Mouse (Mus musculus): ENCODE measurements around the gene Lmntd1. TPM values are rescaled to one million over a fixed set of nuclear protein-coding genes. Genes with fewer than 3 reads are reported as not detected.

Gene Lmntd1
- polyA plus RNA-seq, 1 experiment from 2014 or later: 0.78 TPM

GRCm38 (mm10) chr6:145441416-145442110 lies 172.6 kb downstream of the Lmntd1 start:
- no peak overlapping the region for H3K27ac ChIP-seq
- no peaks in the 10 kb centered on the region for H3K36me3 ChIP-seq
- no peak overlapping the region for H3K4me3 ChIP-seq (replicated peaks)
- no peak overlapping the region for H3K9ac ChIP-seq (replicated peaks)
- ATAC-seq: no peak
- H3K27me3 ChIP-seq: no peaks in the 10 kb centered on the region
- H3K4me2 ChIP-seq (replicated peaks): no peak overlapping the region
- 64% methylated on average over 18 of the region's 18 CpGs for WGBS
- H3K9me3 ChIP-seq: no peaks in the 10 kb centered on the region
- H3K4me1 ChIP-seq (replicated peaks): no peaks in the 10 kb centered on the region

DNA sequence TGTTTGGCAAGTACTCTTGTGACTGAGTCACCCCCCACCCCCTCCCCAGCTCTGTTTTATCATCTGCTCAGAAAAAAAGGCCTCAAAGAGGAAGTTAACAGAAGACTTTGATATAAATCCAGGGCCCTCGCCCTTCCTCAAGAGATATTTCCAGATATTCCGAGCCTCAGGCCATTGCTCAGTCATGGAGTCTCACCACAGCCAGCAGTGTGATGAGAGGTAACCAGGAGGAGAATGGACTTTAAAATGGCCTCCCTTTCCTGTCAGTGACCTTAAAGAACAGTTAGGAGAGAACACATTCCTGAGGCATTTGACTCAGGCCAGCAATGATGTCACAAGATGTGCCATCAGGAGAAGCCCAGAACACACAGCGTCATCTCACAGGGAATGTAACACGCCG lies 175.3 kb downstream of the Lmntd1 start:
- Histone ChIP-seq H3K4me3 (replicated peaks) (no peak overlapping the region), H3K27me3 (no peaks in the 10 kb centered on the region), H3K9me3 (no peaks in the 10 kb centered on the region), H3K36me3 (no peaks in the 10 kb centered on the region), H3K9ac (replicated peaks) (no peak overlapping the region), H3K4me1 (replicated peaks) (no peaks in the 10 kb centered on the region; the same call in 1 of the 2 replicates), H3K27ac (no peak overlapping the region), H3K4me2 (replicated peaks) (no peak overlapping the region)
- no peak for ATAC-seq
- WGBS: 92% methylated on average over 5 of the region's 5 CpGs

- no peaks in the 10 kb centered on the region for H3K9me3 ChIP-seq
- H3K9ac ChIP-seq (replicated peaks): no peak overlapping the region
- H3K36me3 ChIP-seq: no peaks in the 10 kb centered on the region
- no peak overlapping the region for H3K4me2 ChIP-seq (replicated peaks)
- 89% methylated on average over 10 of the region's 10 CpGs for WGBS
- H3K27ac ChIP-seq: no peak overlapping the region
- no peaks in the 10 kb centered on the region for H3K27me3 ChIP-seq
- H3K4me1 ChIP-seq (replicated peaks): peaks cover 4% of the 10 kb centered on the region; the same call in 1 of the 2 replicates
- H3K4me3 ChIP-seq (replicated peaks): no peak overlapping the region
- no peak for ATAC-seq
Observed at GRCm38 (mm10) chr6:145435764-145436163, 178.4 kb downstream of the Lmntd1 start.

GRCm38 (mm10) chr6:145435156-145435555 lies 179.0 kb downstream of the Lmntd1 start:
- no peak for ATAC-seq
- Histone ChIP-seq H3K27ac (no peak overlapping the region), H3K4me2 (replicated peaks) (no peak overlapping the region), H3K4me1 (replicated peaks) (peaks cover 4% of the 10 kb centered on the region; the same call in 1 of the 2 replicates), H3K27me3 (no peaks in the 10 kb centered on the region), H3K4me3 (replicated peaks) (no peak overlapping the region), H3K36me3 (no peaks in the 10 kb centered on the region), H3K9me3 (no peaks in the 10 kb centered on the region), H3K9ac (replicated peaks) (no peak overlapping the region)
- 92% methylated on average over 1 of the region's 1 CpGs for WGBS

DNA sequence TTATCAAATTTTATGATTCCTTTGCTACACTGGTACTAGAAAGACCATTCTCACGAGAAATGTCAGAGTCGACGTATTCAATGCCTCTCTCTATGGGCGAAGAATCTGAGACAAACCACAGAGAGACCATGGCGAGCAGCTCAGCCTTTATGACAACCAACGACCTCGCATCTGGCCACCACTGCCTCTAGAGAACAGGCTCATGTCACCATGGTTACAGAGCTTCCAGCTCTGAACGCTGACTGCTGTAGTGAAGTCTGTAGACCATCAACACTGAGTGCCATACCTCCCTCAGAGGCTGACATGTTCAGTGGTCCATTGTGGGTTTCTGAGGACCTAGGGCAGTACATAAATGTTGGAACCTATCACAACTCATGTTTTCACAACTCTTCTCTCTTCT lies 180.2 kb downstream of the Lmntd1 start:
- Histone ChIP-seq H3K4me2 (replicated peaks) (no peak overlapping the region), H3K9ac (replicated peaks) (no peak overlapping the region), H3K4me1 (replicated peaks) (peaks cover 4% of the 10 kb centered on the region; the same call in 1 of the 2 replicates), H3K27me3 (no peaks in the 10 kb centered on the region), H3K4me3 (replicated peaks) (no peak overlapping the region), H3K27ac (no peak overlapping the region), H3K9me3 (no peaks in the 10 kb centered on the region), H3K36me3 (no peaks in the 10 kb centered on the region)
- 71% methylated on average over 8 of the region's 8 CpGs for WGBS
- ATAC-seq: no peak

DNA sequence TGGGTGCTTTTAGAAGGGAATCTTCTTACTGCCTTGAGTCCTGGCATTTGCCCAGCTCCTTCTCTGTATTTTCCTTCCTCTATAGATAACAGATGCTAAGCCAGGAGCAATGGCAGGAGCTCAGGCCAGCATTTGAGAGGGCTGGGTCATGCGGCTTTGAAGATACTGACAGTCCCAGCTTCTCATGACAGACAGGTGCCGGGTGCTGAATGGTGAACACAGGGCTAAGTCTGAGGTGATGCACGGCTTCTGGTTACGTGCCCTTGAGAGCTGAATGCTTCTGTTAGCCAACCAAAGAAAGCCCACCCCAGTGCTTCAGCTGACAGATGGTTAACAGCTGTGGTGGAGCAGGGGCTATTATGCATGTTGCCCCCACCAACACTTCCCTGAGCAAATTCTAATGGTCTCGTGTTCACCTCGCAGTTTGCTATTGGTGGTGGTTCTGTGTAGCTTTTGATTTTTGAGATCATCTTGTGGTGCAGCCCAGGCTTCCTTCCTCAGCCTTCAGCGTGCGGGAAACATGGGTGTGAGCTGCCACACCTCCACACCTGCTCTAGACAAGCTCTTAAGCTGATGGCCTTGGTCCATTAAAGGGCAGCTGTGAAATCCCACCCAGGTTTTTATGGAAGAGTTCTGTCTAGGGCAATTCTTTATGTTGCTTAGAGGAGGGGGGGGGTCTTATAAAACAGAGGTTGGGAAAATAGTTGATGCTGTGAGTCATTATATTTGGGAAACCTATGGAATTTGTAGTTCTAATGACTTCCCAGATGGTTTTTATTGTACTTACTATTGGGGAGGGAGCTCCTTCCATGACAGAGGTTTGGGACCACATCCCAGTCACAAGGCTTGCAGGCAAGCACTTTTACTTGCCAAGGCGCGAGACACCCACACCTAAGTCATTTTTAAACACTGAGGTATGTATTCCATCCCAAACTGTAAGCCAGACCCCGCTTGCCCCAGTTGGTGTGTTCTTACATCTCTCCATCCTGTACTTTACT lies 181.1 kb downstream of the Lmntd1 start:
- Histone ChIP-seq H3K9ac (replicated peaks) (no peak overlapping the region), H3K4me1 (replicated peaks) (peaks cover 4% of the 10 kb centered on the region; the same call in 1 of the 2 replicates), H3K36me3 (no peaks in the 10 kb centered on the region), H3K9me3 (no peaks in the 10 kb centered on the region), H3K27me3 (no peaks in the 10 kb centered on the region), H3K27ac (no peak overlapping the region), H3K4me2 (replicated peaks) (no peak overlapping the region), H3K4me3 (replicated peaks) (no peak overlapping the region)
- WGBS: 69% methylated on average over 11 of the region's 11 CpGs
- ATAC-seq: peak; percentile 48; the same call in 1 of the 2 replicates

DNA sequence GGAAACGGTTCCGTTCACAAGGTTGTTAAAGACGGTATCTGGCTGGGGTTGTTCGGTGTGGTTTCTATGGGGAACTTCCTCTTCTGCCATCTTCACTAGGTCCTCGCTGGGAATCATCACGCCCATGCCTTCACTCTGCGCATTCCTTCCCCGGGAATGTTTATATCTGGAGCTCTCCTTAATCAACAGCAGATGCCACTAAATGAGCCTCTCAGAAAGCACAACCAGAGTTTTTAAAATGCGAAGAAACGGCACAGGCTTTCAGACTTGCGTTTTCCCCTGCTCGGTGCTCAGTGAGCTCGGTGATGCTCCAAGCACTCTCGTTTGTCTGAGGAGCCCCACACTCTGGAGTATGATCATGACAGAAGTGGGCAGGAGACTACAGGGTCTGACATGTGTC lies 182.4 kb downstream of the Lmntd1 start:
- no peak for ATAC-seq
- no peak overlapping the region for H3K4me3 ChIP-seq (replicated peaks)
- H3K27me3 ChIP-seq: no peaks in the 10 kb centered on the region
- H3K27ac ChIP-seq: no peak overlapping the region
- no peak overlapping the region for H3K9ac ChIP-seq (replicated peaks)
- peaks cover 4% of the 10 kb centered on the region; the same call in 1 of the 2 replicates for H3K4me1 ChIP-seq (replicated peaks)
- H3K9me3 ChIP-seq: no peaks in the 10 kb centered on the region
- H3K4me2 ChIP-seq (replicated peaks): no peak overlapping the region
- H3K36me3 ChIP-seq: no peaks in the 10 kb centered on the region
- 90% methylated on average over 14 of the region's 14 CpGs for WGBS

GRCm38 (mm10) chr6:145427411-145427810 lies 186.7 kb downstream of the Lmntd1 start:
- Histone ChIP-seq H3K4me1 (replicated peaks) (no peaks in the 10 kb centered on the region), H3K9ac (replicated peaks) (no peak overlapping the region), H3K27me3 (no peaks in the 10 kb centered on the region), H3K36me3 (no peaks in the 10 kb centered on the region), H3K4me3 (replicated peaks) (no peak overlapping the region), H3K4me2 (replicated peaks) (no peak overlapping the region), H3K27ac (no peak overlapping the region), H3K9me3 (no peaks in the 10 kb centered on the region)
- 57% methylated on average over 15 of the region's 15 CpGs for WGBS
- peak; percentile 58; the same call in 1 of the 2 replicates for ATAC-seq

DNA sequence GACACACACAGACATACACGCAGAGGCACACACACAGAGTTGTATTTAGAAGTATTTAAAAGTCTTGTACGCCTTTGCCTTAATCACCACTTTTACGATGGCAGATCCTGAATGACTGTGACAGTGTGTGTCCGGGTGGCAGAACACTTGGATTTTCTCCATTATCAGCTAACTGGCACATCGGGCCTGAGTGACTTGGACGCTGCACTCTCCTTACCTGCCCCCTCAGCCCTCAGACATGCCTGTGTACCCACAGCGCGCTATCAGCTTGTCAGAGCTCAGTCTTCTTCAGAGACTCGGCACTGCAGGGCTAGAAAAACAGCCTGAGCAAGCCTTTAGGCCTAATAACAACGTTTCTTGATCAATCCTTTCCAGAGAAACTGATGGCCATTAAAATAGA lies 187.6 kb downstream of the Lmntd1 start:
- WGBS: 72% methylated on average over 10 of the region's 10 CpGs
- Histone ChIP-seq H3K9me3 (no peaks in the 10 kb centered on the region), H3K4me2 (replicated peaks) (no peak overlapping the region), H3K4me3 (replicated peaks) (no peak overlapping the region), H3K36me3 (no peaks in the 10 kb centered on the region), H3K9ac (replicated peaks) (no peak overlapping the region), H3K27me3 (no peaks in the 10 kb centered on the region), H3K4me1 (replicated peaks) (no peaks in the 10 kb centered on the region), H3K27ac (no peak overlapping the region)
- ATAC-seq: no peak

GRCm38 (mm10) chr6:145424156-145424555 lies 190.0 kb downstream of the Lmntd1 start:
- Histone ChIP-seq H3K4me3 (replicated peaks) (no peak overlapping the region), H3K4me1 (replicated peaks) (no peaks in the 10 kb centered on the region), H3K9ac (replicated peaks) (no peak overlapping the region), H3K9me3 (no peaks in the 10 kb centered on the region), H3K36me3 (no peaks in the 10 kb centered on the region), H3K27ac (no peak overlapping the region), H3K4me2 (replicated peaks) (no peak overlapping the region), H3K27me3 (no peaks in the 10 kb centered on the region)
- ATAC-seq: no peak
- 72% methylated on average over 1 of the region's 1 CpGs for WGBS

DNA sequence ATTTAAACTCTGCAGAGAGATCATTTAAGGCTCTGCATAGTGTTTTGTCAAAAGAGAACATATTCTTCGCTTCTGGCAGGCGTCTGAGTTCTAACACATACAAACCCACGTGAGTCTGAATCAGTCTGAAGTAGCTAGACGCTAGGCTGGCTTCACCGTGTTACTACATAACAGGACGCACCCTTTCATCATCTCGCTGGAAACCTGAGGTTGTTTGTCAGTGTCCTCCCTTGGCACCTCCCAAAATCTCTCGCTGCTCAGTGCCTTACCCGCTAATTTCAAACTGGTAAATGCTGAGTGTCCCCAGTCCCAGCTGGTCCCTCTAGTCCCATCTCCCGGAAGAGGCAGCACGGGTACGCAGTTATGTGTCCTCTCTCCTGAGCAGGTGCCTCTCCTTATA lies 190.6 kb downstream of the Lmntd1 start:
- no peak overlapping the region for H3K4me2 ChIP-seq (replicated peaks)
- H3K9me3 ChIP-seq: no peaks in the 10 kb centered on the region
- no peak overlapping the region for H3K9ac ChIP-seq (replicated peaks)
- no peaks in the 10 kb centered on the region for H3K4me1 ChIP-seq (replicated peaks)
- H3K27me3 ChIP-seq: no peaks in the 10 kb centered on the region
- no peak for ATAC-seq
- H3K36me3 ChIP-seq: no peaks in the 10 kb centered on the region
- H3K4me3 ChIP-seq (replicated peaks): no peak overlapping the region
- no peak overlapping the region for H3K27ac ChIP-seq
- 90% methylated on average over 12 of the region's 12 CpGs for WGBS

- Histone ChIP-seq H3K9me3 (no peaks in the 10 kb centered on the region), H3K27ac (no peak overlapping the region), H3K4me3 (replicated peaks) (no peak overlapping the region), H3K4me2 (replicated peaks) (no peak overlapping the region), H3K9ac (replicated peaks) (no peak overlapping the region), H3K27me3 (no peaks in the 10 kb centered on the region), H3K36me3 (no peaks in the 10 kb centered on the region), H3K4me1 (replicated peaks) (no peaks in the 10 kb centered on the region)
- ATAC-seq: no peak
- WGBS: 88% methylated on average over 9 of the region's 9 CpGs
Observed at GRCm38 (mm10) chr6:145421666-145422065, 192.5 kb downstream of the Lmntd1 start.

Data from midbrain, embryonic 13.5 days (tissue).